Mouse (Mus musculus) cerebellum, adult 11-12 months (tissue): ENCODE data around the gene Slitrk6.

ENCODE experiments used
- DNase-seq: peaks from one replicate; pipeline ENCODE4 v3.0.0; 2022

Gene Slitrk6

GRCm38 (mm10) chr14:110754484-110755307 is at the start of gene Slitrk6:
Gene Slitrk6 (minus strand): TSS chr14:110755149.
- no peak for DNase-seq

- DNase-seq = no peak
Measured at GRCm38 (mm10) chr14:110777546-110777945, 22.6 kb upstream of the Slitrk6 start.

- DNase-seq = no peak
Measured at GRCm38 (mm10) chr14:110770694-110771093, 15.7 kb upstream of the Slitrk6 start.

DNA sequence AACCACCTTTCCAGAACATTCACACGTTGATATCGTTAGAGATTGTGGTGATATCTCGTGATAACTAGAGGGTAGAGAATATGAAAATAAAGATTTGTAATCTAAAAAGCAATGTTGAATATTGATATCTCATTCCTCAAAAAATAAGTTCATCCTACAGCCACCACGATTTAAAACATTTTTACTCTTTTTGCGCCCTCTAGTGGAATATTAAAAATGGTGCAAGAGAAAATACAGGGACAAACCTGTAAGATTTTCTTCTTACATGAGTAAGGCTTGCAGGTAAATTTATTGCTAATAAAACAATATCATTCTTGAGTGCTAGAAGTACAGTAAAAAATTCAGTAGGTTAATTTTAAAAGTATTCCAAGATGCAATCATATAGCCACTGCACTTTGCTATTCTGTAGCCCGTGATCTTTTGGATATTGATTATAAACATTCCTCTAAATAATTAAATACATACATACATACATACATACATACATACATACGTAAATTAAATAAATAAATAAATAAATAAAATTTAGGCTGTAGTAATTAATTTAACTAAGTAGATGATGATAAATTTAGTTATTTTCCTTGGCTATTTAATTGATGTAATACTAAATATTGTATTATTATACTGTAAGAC is 7.8 kb upstream of the Slitrk6 start:
- no peak for DNase-seq

GRCm38 (mm10) chr14:110760909-110761308 is 6.0 kb upstream of the Slitrk6 start:
- DNase-seq = no peak

DNA sequence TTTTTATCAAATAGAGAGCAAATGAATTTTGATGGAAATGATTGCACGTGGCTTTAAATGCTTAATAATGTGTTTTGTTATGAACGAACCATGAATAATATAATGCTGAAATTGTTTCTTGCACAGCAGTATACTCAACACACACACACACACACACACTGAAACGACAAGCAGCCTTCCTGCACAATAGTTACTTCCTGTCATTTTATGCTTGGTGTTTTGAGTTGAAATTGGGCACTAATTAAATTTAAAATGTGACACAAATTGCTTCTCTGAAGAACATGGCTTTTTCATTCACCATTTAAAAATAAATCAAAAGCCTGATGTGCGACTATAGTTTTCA is 330 bp upstream of the Slitrk6 start:
- DNase-seq = no peak

GRCm38 (mm10) chr14:110739861-110740260 is 15.1 kb downstream of the Slitrk6 start:
- DNase-seq = no peak

DNA sequence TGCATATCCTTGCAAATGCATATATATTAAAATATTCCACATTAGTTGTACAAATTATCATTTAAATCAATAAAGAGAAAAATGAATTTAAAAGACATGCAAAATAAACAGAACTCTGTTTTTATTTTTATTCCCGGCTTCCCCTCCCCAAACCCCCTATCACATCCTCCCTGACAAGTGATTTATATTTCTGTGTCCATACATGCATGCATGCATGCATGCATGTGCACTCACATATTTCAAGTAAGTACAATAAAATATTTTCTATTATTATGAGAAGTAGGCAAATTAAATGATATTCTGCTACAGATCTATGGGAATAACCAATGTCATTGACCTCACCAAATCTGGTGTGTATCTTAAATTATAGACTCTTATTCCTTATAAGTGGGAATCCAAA is 15.6 kb downstream of the Slitrk6 start:
- DNase-seq = no peak

GRCm38 (mm10) chr14:110728344-110728910 is 26.5 kb downstream of the Slitrk6 start:
- DNase-seq = no peak

DNA sequence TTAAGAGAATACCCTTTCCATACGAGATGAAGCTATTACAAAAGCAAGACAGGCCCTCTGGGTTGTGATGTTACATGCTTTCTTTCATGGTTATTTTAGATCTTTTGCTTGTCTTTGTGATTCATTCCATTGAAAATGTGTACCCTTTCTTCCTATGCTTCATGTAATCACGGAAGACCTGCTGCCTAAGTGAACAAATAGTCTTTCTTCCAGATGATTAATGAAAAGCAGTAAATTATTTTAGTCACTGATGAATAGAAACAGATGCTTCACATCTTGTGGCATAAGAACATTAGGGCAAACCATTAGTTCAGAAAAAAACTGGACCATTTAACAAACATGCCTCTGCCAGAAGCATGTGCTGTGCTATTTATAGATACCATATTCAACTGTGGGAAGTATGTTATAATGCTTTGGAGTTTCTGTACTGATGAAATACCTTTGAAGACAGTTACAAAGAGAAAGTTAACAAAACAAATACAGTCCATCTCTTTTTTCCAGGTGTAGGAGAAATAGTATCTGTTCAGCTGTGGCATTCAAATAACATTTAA is 30.8 kb downstream of the Slitrk6 start:
- no peak for DNase-seq
